Mouse (Mus musculus) left cerebral cortex, adult 2 months (tissue): ENCODE measurements around the gene Abi3. TPM values are rescaled to one million over a fixed set of nuclear protein-coding genes. Genes with fewer than 3 reads are reported as not detected.

Source experiments
- DNase-seq, 2 experiments: peaks; one replicate each; pipeline ENCODE4 v3.0.0; 2021 to 2022; ENCODE audit warnings: low spot score in 2 of 2, mixed read lengths in 1 of 2; ENCODE audit errors: extremely low spot score in 1 of 2
- H3K27ac ChIP-seq: fragments of 200-600 bp; 2 replicates; pipeline ENCODE4 v1.8.1; 2022
- H3K4me3 ChIP-seq: fragments of 200-600 bp; 2 replicates; pipeline ENCODE4 v1.8.1; 2022
- CTCF ChIP-seq: fragments of 200-600 bp; IDR thresholded peaks from 2 replicates; pipeline ENCODE4 v1.8.1; 2022; ENCODE audit warnings: antibody characterized with exemption, mild to moderate bottlenecking, moderate library complexity
- intact Hi-C: fragments of 180-260 bp; cut with DNase I; formaldehyde crosslinking; loops from one replicate; pipeline ENCODE4 v1.15.1; 2025
- total RNA-seq, 2 experiments: library from RNA; stranded (reverse); gene quantifications; 2 replicates each; pipeline ENCODE4 v1.2.3; 2021

Gene Abi3
- total RNA-seq, 2 experiments from 2014 or later = 7.6 to 9.4 TPM

DNA sequence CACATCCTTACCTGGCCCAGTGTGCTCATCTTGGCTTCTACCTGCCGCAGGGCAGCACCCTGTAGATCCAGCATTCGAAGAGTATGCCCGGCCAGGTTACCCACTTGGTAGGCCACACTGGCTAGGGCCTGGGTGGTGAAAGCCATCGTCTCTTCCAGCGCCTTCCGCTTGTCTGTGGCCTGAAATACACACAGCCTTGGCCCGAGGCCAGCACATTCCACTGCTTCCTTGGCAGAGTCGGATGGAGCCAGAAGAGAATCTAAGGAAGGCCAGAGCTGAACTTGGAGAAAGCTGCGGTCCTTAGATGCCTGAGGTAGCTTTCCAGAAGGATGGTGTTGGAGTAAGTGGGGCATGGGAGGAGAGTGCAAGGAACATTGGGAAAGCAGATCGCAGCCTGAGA, 5.2 kb downstream of the Abi3 start, which contains the start of gene Gngt2:
Gene Gngt2, plus strand, starts transcription at position 158 of the 400 bp plus-strand sequence.
- DNase-seq = no peak
- Histone ChIP-seq H3K27ac (0 out of 2 replicates have a peak within 1 kb of the TSS, but pooled peaks have one; percentile 32), H3K4me3 (no peak within 1 kb of the TSS)
- no peak for TF ChIP-seq CTCF
- intact Hi-C loops = no loop called here

DNA sequence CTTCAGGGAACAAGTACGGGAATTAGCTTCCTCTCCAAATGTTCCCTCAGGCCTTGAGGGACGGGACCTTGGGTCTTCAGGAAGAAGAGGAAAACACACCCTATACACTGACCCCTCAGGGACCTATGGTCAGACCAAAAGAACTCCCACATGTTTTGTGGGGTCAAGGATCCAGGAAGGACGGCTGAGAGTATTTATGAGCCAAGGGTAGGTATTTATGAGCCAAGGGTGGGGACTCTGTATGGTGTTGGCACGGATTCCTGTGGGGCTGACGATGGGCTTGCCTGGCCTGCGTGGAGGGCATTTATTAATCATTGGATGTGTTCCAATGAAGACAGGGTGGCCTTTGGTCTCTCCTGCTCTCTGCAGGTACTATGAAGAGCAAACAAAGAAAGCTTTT, 5.8 kb downstream of the Abi3 start:
- intact Hi-C loops = no loop called here
- H3K27ac ChIP-seq = 0 out of 2 replicates have a peak overlapping the region, but pooled peaks have one; percentile 32

DNA sequence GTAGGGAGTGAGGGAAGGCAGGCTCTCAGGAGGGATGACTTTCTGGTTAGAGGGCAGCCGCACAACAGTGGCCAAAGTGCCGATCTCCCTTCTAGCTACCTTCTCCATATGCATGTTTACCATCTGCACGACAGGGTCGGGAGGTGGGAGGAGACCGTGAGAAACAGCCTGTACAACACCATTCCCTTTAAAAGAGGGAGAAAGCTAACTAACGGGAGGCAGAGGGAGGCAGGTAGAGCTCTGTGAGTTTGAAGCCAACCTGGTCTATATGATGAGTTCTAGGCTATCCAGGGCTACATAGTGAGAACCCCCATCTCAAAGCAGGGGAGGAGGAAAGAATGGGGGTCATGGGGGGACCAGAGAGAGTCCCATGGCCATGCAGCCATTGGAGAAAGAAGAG, 6.4 kb downstream of the Abi3 start:
- DNase-seq = no peak
- no peak for TF ChIP-seq CTCF
- Histone ChIP-seq H3K4me3 (no peak overlapping the region), H3K27ac (no peak overlapping the region)
- intact Hi-C loops = no loop called here

More for the DNA sequence above, 5.8 kb downstream of the Abi3 start:
- H3K4me3 ChIP-seq = no peak overlapping the region
- no peak for TF ChIP-seq CTCF
- DNase-seq = no peak

DNA sequence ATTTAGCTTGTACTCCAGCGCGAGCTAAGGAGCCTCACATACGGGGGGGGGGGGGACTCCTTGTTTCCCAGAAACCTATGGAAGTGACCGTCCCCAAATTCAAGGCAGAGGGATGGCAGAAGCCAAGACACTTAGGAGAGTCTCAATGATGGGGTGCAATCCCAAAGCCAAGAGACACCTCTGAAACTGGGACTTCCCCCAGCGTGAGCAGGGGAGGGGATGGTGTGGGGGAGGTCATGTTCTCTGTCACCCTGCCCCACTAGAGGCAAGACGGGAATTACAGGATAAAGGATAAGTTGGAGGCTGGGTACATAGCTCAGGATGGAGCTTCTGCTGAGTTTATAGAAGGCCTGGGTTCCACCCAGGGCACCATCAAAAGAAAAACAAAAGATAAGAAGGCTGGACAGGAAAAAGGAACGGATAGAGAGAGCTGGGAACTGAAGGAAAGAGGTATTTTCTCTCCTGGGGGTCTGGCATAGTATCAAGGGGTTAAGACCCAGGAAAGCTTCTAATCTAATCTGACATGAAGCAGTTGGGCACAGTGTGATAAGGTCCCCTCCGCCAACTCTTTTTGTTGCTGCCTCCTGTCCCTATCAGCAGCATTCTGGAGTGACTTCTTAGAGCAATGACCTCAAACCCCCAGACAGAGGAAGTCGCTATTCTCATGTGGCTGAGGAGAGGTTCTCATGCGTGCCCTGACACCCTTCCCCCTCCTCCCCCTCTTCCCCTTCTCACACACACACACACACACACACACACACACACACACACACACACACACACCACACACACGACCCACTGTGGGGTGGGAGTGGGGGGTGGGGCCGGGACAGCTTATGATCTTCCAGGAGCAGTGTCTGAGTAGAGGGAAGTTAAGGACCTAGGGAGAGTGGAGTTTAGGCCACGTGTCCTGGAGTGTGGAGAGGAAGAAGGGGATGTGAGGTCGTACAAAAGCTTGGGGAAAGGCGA, 7.2 kb downstream of the Abi3 start:
- H3K4me3 ChIP-seq = no peak overlapping the region
- 0 out of 2 replicates have a peak overlapping the region, but pooled peaks have one; percentile 17 for H3K27ac ChIP-seq
- no peak for DNase-seq
- intact Hi-C loops = no loop called here
- no peak; the same call in none of the 2 replicates for TF ChIP-seq CTCF

DNA sequence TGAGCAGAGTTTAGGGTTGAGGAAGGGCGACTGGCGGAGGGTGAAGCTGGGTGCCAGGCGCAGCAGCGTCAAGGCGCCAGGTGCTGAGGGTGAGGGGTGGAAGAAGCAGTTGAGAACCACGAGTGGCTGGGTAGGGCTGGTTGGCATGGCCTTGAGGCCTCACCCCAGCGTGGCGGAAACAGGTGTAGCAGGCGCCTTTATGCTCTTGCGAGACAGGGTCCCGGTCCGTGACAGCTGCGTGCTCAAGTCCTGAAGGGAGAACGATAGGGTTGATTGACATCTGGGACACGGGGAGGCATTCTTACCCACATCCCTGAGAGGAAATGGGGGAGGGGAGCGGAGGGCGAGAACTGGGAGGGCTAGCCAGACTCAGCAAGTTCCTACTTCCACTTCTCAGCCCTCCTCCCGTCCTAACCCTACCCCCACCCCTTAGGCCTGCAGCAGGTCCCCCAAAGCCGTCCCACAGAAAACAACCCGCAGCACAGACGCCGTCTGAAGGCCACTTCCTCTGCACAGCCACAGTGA, 8.1 kb downstream of the Abi3 start:
- no peak overlapping the region for H3K27ac ChIP-seq
- TF ChIP-seq CTCF = no peak
- intact Hi-C loops = no loop called here
- DNase-seq = peak in 1 of 2 experiments; percentile 38
- no peak overlapping the region for H3K4me3 ChIP-seq

DNA sequence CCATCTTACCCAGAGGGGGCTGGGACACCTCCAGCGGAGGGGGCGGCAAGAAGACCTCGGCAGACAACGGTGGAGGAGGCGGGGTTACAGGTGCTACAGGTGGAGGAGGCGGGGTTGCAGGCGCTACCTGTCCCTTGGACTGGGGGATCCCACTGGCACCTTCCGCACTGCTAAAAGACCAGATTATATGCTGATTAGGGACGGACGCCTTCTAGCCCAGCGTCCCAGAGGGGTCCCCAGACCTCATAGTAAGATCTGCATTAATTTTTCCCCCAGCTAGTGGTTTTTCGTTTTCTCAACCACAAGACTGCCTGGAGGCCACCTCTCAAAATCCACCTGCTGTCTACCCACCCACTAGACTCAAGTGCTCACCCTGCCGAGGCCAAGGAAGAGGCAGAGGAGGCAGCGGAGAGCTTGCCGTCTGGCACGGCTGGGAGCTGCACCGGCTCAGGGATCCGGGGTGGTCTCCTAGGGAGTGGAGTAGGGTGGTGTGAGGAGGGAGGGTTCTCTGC, 8.6 kb downstream of the Abi3 start:
- intact Hi-C loops = no loop called here
- no peak for TF ChIP-seq CTCF
- no peak for DNase-seq
- Histone ChIP-seq H3K4me3 (no peak overlapping the region), H3K27ac (0 out of 2 replicates have a peak overlapping the region, but pooled peaks have one; percentile 19)

DNA sequence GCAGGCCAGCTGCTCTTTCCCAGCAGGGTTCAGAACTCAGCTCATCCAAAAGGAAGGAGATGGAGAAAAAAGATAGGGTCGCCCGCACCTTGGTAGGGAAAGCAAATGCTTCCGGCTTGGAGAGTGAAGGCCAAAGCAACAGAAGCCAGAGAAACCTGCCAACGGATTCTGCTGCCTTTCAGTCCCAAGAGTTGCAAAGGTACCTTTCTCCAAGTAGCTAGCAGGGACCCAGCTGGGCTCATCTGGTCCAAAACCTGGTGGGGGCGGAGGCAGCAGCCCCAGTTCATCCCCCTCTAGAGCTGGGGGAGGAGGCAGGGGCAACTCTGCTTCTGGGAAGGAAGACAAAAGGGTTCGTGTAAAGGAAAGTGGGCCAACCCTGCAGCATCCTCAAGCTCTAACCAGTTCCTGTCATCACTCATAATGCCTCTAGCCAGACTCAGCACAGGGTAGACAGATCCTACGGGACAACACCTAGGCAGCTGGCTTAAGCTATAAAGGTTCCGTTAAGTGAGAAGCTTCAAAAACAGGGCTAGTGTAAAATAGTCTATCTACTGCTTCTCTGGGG, 9.2 kb downstream of the Abi3 start:
- no peak overlapping the region for H3K4me3 ChIP-seq
- intact Hi-C loops = no loop called here
- DNase-seq = no peak
- no peak for TF ChIP-seq CTCF
- no peak overlapping the region for H3K27ac ChIP-seq

DNA sequence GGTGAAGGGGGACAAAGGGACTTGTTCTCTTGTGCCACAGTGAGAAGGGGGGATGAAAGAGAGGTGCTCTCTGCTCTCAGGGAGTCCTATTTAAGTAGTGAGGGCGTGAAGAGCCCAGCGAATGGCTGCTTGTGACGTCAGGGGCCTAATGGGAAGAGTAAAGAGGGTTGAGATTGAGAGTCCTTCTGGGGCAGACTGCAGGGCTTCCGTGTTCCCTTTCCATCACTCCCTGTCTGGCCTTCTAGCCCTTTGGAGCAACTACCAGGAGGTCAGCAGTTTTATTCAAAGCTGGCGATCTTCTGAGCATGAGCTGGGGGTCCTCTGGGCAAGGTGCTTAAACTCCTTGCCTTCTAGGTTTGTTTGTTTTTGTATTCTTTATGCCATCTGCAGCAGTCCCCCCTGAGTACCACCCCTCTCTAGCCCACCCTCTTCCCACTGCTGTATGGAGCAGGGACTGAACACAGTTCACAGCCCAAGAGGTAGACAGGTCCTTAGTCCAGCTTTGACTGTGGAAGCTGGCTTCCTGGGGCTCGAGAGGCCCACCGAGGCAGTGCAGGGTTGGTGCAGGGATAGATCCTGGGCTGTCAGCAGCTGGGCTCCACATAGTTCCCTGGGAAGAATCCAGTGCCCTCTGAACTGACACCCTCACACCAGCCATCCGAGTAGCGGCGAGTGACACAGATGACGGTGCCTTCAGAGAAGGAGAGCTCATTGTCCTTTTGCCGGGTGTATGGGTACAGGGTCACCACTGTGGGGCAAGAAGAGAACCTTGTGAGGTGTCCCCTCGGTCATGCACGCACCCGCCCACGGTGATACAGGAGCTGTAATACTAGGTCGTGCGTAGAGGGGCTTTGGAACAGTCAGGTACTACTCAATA, 9.9 kb downstream of the Abi3 start:
- intact Hi-C loops = no loop called here
- no peak for TF ChIP-seq CTCF
- DNase-seq = no peak
- H3K27ac ChIP-seq = no peak overlapping the region
- no peak overlapping the region for H3K4me3 ChIP-seq

DNA sequence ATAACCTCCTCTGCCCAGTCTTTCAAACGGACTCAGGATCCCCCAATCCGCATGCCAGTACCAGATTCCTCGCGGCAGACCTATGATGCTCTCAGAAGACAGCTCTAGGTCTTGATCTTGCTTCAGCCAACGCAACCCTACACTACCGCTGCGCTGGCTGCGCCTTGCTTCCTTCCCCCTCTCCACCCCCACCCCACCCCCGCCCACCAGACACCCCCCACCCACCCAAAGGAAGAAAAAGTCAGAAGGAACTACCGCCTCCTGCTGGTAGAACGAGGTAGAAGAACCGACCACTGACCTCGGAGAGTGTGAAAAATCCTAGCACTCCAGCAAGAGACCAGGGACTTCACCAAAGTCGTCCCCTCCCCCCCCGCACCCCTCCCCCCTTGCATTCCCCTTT, 10.6 kb downstream of the Abi3 start:
- H3K27ac ChIP-seq = no peak overlapping the region
- no peak overlapping the region for H3K4me3 ChIP-seq
- intact Hi-C loops = no loop called here
- no peak for DNase-seq
- no peak; the same call in 1 of the 2 replicates for TF ChIP-seq CTCF

DNA sequence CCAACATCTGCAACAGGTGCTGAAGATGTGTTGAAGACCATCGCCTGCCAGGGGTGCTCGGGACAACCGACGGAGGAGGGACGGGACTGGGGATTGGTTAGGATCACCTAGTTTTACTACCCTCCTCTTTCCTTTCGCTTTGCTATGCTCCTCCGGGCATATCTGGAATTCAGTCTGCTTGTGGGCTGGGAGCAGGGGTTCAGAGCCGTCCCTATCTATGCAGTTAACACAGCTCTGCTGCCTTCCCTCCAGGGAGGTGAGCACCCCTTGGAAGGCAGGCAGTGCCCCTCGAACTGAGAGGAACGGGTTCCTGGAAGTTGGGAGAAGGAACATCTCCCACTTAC, 11.0 kb downstream of the Abi3 start:
- peak overlapping the region; percentile 7; the same call in 1 of the 2 replicates for H3K4me3 ChIP-seq
- intact Hi-C loops = no loop called here
- no peak overlapping the region for H3K27ac ChIP-seq
- no peak for DNase-seq
- TF ChIP-seq CTCF = no peak
